Mouse (Mus musculus): Measurements from ENCODE around the gene Fam189b.
"Not testable (repeated sequence)": the region's sequence is repeated elsewhere in the genome, so short reads cannot be mapped to it uniquely, and the experiment has no call there.

The Fam189b gene

DNA sequence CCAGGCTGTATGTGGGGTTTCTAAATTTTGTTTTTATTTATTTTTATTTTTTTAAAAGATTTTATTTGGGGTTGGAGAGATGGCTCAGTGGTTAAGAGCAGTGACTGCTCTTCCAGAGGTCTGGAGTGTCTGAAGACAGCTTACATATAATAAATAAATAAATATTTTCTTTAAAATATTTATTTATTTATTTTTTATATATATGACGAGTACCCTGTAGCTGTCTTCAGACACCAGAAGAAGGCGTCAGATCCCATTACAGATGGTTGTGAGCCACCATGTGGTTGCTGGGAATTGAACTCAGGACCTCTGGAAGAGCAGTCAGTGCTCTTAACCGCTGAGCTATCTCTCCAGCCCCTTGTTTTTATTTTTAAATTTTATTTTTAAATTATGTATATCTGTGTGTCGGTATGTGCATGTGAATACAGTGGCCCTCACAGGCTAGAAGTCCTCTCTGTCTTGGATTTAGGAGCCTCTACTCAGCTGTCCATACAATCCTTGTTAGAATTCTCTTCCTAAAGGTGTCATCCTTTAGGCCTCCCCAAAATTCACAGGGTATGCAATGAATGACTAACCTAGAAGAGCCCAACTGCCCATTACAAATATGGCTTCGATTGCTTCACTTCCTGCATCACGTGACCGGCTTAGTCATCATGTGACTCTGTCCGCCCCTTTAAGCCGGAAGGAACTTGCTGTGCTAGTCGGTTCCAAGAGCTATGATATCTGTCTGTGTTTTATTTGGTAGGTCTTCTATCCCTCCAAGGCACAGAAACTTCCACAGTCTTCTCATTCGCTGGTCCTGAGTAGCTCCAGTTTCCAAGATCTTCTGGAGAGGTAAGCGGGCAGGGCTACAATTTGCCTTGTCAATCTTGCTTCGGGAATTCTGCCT, 19.6 kb downstream of the Fam189b start, which contains the start of gene Gba:
Gba (plus strand) TSS at position 676 of the 889 bp plus-strand sequence.
- in situ Hi-C loops (cut with MseI, MboI), result no loop called here

DNA sequence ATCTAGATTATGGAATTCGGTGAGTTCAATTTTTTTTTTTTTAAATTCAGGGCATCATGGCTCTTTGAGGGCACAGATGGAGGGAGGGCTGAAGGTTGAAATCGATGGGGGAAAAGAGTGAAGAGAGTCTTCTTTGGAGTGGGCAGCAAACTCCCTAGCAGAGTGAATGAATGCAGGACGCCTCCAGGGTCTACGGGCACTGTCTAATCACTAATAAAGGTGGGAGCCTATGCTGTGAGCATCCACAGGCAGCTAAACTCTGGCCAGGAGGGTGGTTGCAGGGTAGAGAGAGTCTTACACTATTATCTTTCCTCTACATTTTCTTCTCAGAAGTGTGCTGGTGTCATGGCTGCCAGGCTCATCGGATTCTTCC, 20.2 kb downstream of the Fam189b start:
- in situ Hi-C loops (cut with MseI, MboI), result no loop called here

DNA sequence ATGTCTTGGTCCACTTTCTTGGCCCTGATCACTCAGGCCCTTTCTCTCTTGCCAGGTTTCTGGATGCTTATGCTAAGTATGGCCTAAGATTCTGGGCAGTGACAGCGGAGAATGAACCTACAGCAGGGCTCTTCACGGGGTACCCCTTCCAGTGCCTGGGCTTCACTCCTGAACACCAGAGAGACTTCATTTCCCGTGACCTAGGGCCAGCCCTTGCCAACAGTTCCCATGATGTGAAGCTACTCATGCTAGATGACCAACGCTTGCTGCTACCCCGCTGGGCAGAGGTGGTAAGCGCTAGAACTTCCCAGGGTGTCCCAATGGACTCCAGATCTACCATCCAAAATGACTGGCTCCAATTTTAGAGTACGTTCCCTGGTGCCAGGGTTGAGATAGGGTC, 23.1 kb downstream of the Fam189b start:
- in situ Hi-C loops (cut with MseI, MboI), result no loop called here

DNA sequence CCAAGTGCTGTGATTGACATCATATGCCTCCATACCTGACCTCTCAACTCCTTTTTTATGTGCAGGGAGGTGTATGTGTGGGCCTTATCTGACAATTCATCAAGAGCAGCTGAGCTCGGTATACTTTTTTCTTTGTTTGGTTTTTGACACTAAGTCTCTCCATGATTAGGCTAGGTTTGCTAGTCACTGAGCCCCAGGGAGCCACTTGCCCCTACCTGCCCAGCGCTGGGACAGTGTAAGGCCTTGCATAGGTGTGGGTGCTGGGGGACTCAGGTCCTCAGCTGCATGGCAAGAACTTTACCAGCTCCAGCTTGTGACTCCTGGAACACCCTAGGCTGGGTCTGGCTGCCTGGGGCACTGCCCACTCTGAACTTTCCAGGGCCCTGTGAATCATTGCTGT, 23.8 kb downstream of the Fam189b start:
- in situ Hi-C loops (cut with MseI, MboI), result no loop called here

DNA sequence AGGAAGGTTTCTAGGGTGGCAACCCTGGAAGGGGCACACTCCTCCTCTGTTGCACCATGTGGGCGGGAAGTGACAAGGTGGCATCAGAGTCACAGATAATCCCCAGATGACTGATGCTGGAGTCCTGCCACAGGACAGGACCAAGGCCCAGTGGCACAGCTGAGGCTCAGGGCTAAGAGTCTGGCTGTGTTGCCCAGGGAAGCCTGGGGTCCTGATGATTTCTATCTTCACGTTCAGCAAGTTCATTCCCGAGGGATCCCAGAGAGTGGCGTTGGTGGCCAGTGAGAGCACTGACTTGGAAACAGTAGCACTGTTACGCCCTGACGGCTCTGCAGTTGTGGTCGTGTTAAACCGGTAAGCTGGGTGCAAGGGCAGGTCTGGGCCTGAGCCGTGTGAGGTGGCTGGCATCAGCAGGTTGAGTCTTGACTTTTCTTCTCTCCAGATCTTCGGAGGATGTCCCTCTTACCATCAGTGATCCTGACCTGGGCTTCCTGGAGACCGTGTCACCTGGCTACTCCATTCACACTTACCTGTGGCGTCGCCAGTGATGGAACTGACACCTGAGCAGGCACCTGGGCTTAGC, 25.2 kb downstream of the Fam189b start:
- in situ Hi-C loops (cut with MseI, MboI), result no loop called here

DNA sequence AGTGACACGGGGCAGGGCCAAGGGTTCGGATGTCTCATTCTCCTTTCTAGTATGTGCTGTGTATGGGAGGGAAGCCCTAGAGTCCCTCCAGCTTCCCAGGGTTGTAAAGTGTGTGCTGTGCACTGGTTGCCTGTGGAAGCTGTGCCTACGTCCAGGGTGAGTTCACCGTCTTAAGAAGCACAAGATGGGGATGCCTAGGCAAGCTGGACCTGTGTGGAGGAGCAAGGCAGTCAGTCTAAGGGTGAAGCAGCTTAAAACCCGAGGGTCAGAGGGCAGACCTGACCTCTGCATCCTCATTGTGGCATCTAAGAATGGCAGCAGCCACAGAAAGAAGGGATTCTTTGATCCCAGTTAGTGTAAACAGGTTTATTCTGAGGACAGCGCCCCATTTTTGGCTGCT, 25.8 kb downstream of the Fam189b start:
- in situ Hi-C loops (cut with MseI, MboI), result no loop called here

DNA sequence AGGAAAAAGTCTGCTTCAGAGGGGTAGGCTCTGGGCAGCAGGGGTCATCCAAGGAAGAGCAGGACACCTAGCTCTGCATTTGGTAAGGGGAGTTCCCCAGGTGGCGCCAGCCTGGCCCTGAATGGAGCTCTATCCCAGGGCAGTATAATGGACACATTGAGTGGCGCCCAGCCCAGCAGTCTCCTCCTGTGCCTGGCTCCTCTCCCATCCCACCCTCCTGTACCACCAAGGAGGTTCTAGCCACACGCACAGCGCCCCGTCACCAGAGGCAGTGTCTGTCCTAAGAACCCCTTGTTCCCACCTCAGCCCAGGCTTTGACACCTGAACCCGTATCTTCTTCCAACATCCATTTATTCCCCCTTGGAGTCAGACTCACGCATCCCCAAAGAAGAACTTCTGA, 26.8 kb downstream of the Fam189b start:
- in situ Hi-C loops (cut with MseI, MboI), result no loop called here

DNA sequence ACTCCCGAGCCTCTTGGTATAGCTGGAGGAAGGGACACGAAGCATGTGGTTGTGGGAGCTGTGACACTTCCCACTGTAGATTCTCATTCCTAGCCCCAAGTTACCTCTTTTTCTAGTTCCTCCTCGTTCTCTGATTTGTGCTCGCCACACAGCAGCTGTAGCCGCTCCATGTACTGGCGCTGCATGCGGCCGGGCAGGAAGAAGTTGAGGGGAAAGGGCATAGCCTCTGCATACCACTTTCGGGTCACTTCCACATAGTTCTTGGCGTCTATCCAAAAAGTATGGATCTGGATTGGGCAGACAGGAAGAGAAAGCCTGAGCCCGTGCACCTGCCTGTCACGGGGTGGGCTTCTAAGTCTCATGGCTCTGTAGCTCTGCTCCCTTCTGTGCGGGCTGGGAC, 27.2 kb downstream of the Fam189b start:
- in situ Hi-C loops (cut with MseI, MboI), result no loop called here

- in situ Hi-C loops (cut with MseI, MboI), result no loop called here
Measured at GRCm38 (mm10) chr3:89210731-89211130, 27.8 kb downstream of the Fam189b start.

GRCm38 (mm10) chr3:89213803-89214530, 31.0 kb downstream of the Fam189b start:
- in situ Hi-C loops (cut with MseI, MboI), result no loop called here

DNA sequence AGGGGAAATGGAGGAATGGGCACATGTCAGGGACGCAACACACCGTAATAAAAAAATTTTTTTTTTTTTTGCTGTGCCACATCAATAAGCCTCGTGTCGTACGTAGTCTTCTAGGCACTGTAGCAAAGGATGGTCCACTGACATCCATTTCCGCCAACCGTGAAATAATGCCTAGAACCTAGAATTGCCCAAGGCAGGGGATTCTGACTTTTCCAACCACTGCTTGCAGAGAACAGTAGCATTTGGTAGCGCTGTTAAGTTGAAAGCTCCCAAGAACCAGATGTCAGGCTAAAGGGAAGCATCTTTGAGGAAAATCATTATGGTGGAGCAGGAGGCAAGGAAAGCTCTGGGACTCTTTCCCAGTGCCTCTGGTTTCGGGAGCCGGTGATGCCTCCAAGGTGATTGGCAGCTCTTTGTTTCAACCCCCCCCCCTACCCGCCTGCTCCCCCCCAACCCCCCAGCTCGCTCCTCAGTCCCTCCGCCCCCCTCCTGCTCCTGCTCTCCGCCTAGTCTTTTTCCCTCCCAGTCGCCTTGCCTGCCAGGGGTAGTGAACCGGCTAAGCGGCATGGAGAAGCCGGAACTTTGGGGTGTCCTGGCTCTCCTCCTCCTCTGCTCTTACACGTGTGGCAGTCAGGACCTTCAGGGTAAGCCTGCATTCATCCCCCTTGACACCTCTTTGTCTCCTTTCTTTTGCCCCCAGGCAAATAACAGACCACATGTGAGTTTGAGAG, 31.9 kb downstream of the Fam189b start, which contains the start of gene Thbs3:
Thbs3 (plus strand) TSS at position 500 of the 731 bp plus-strand sequence.
- in situ Hi-C loops (cut with MseI, MboI), result no loop called here

DNA sequence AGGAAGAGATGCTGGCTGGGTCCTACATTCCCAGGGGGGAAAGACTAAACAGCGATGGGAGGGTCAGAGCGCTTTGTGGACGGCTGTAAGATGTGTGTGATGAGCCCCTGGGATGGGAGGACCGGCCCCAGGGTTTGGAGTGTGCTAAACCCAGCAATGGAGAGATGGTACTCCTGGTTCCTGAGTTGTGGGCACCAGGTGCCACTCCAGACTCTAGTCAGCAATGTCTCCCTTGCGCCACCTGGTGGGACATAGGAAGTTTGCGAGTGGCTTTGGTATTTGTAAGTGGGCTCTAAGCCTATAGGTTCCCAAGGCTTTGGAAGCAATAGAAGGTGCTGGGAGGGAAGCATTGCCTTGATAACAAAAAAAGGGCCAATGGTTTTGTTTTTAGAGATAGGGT, 32.9 kb downstream of the Fam189b start:
- in situ Hi-C loops (cut with MseI, MboI), result no loop called here

DNA sequence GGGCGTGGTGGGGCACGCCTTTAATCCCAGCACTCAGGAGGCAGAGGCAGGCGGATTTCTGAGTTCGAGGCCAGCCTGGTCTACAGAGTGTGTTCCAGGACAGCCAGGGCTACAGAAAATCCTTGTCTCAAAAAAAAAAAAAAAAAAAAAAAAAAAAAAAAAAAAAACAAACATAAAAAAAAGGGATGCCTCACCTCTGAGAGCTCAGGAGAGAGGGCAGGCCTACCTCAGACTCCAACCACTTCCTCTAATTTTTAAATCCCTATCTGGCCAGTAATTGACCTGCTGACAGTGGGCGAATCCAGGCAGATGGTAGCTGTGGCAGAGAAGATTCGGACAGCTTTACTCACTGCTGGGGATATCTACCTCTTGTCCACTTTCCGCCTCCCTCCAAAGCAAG, 33.5 kb downstream of the Fam189b start:
- in situ Hi-C loops (cut with MseI, MboI), result not testable (repeated sequence)

DNA sequence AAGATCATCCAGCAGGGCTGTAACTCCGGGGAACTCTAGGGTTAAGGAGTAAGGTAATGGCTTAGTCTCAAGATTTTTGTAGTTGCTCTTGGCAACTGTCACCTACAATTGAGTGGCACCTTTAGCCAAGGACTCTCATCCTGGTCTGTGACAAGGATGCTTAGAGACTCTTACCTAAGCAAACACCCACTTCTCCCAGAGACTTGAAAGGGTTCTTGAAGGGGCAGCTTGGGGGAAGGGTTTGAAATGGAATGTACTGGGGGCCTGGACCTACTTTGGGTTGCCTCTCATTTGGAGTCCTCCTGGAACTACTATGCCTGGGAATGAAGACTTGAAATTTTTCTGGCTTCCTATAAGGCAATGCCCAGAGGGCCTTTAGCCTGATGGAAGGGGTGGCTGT, 35.3 kb downstream of the Fam189b start:
- in situ Hi-C loops (cut with MseI, MboI), result no loop called here

DNA sequence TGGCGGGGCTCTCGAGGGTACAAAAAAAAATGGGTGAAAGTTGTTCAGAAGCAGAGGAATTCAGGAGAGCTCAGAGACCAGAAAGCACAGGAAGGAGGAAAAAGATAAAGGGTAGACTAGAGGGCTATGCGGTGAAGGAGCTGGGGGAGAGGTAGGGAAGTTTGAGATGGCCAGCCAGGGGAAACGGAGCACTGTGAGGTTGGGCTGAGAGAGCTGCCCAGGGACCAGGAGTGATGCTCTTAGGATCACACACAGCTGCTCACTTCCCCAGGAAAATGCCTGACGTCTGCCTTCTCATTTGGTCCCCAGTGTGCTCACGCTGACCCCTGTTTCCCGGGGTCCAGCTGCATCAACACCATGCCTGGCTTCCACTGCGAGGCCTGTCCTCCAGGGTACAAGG, 36.6 kb downstream of the Fam189b start:
- in situ Hi-C loops (cut with MseI, MboI), result no loop called here

DNA sequence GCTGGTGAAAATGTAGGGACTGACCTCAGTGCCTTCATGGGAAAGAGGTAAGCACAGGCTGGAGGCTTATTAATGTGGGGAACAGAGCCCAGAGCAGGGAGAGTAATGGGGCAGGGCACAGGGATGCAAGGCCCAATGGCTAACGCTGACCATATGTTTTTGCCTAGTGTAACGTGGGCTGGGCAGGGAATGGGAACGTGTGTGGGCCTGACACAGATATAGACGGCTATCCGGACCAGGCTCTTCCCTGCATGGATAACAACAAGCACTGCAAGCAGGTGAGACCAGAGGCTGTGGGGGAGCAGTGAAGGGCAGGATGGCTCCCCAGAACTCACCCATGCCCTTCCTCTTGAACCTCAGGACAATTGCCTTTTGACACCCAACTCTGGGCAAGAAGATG, 38.2 kb downstream of the Fam189b start:
- in situ Hi-C loops (cut with MseI, MboI), result no loop called here

DNA sequence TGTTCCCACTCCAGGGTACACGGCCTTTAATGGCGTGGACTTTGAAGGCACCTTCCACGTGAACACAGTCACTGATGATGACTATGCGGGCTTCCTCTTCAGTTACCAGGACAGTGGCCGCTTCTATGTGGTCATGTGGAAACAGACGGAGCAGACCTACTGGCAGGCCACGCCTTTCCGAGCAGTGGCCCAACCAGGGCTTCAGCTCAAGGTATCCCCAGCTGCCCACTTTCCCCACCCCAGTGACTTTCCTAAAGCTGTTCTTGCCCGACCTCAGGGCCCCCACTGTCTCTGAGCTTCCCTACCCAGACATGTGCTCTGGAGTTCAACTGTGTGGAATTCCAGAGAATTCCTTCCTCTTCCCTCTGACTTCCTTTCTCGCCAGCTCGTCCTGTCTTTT, 41.9 kb downstream of the Fam189b start:
- in situ Hi-C loops (cut with MseI, MboI), result no loop called here

DNA sequence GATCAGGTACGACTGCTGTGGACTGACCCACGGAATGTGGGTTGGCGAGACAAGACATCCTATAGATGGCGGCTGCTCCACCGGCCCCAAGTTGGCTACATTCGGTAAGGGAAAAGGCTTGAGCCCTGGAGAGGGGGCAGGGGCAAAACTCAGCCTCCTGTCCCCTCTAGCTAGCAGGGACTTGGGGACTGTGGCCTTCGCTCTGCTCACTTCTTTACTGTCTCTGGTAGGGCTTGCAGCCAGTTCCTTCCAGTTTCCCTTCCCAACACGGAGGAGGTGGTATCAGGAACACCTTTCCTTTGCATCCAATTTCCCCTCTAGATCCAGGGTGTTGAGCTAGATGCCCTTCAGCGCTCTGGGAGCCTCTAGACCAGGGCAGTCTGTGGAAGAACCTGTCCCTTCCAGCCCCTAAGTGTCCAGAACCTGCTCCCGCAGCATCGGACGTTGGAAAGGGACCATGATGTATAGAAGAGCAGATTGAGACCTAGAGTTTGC, 42.4 kb downstream of the Fam189b start:
- in situ Hi-C loops (cut with MseI, MboI), result no loop called here

DNA sequence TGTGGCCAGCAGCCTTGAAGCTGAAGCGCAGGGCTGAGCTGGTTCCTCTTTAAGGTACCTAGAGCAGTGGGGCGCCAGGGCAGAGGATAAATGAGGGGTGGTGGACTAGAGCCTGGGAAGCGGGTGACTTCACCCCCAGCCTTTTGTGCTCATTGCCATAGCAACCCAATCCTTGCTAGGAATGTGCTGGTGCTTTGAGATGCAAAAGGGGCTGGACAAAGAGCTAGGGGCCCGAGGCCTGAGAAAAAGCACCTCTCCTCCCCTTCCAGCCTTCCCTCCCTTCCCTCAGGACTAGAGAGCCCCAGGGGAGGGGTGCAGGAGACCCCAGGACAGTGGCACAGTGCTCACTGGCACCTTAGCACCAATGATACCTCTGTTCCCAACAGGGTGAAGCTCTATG, 43.0 kb downstream of the Fam189b start:
- in situ Hi-C loops (cut with MseI, MboI), result no loop called here

GRCm38 (mm10) chr3:89226361-89226760, 43.4 kb downstream of the Fam189b start:
- in situ Hi-C loops (cut with MseI, MboI), result no loop called here

DNA sequence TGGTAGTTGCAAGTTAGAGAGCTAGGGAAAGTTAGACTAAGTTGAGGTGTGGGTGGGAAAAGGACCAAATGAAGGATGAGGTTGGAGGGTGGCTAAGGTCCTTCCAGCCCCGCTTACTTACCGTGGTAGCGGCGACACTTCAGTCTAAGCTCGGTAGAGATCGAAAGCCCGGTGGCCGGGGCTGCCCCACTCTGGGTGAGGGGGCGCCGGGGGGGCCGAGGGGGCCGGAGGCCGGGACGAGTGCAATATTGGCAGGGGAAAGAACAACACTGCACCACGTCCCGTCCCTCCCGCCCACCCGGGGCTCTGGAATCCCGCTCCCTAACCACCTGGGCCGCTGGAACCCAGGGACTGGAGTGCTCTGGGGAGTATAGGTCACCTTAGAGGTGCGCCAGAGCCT, 44.0 kb downstream of the Fam189b start, which contains the start of gene Mtx1:
Mtx1 (minus strand) TSS at position 189 of the 400 bp plus-strand sequence.
- in situ Hi-C loops (cut with MseI, MboI), result no loop called here
